Mouse (Mus musculus) ES-Bruce4 (cell line): ENCODE data around the gene Cry2.

ENCODE experiments used
- CTCF ChIP-seq: IDR thresholded peaks from one replicate; pipeline ENCODE4 v1.8.1; 2011; ENCODE audit warnings: low read depth, low read length
- EP300 ChIP-seq: IDR thresholded peaks from 2 replicates; pipeline ENCODE4 v1.6.1; 2011; ENCODE audit warnings: low read depth, low read length; ENCODE audit not compliant: insufficient read depth
- POLR2A ChIP-seq: IDR thresholded peaks from one replicate; pipeline ENCODE4 v1.8.1; 2011; ENCODE audit warnings: low read length; ENCODE audit not compliant: insufficient read depth

DNA sequence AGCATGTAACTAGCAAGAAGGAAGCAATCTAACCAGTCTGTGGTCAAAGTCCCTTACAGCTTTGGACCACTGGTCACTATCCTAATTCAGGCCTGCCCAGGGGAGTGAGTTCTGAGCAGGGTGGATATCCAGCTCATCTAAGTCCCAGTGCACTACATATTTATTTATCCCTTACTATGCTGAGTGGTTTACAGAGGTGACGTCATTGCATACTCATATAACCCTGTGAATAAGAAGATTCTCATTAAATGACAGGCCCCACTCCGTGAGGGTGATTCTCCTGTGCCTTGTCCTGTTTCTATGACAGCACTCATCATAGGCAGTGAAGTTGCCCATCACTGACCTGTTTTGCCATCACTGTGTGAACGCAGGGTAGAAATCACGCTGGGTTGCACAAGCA lies 8.5 kb downstream of the Cry2 start:
- TF ChIP-seq EP300, result no peak
- no peak for TF ChIP-seq CTCF
- TF ChIP-seq POLR2A, result no peak
